Mouse (Mus musculus) embryonic fibroblast, embryonic 13.5 days (primary cell): ENCODE results near the gene Tmem156. TPM values are rescaled to one million over a fixed set of nuclear protein-coding genes. Genes with fewer than 3 reads are reported as not detected.

Source experiments
- H3K27ac ChIP-seq: 2 replicates; pipeline ENCODE4 v1.5.1; 2012; ENCODE audit warnings: low read length, control low read depth, inconsistent platforms; ENCODE audit not compliant: insufficient read depth
- H3K4me1 ChIP-seq: 2 replicates; pipeline ENCODE4 v1.6.1; 2011; ENCODE audit warnings: low read length; ENCODE audit not compliant: control insufficient read depth, insufficient read depth
- H3K4me3 ChIP-seq: 2 replicates; pipeline ENCODE4 v1.5.1; 2011; ENCODE audit warnings: mild to moderate bottlenecking, control low read depth, low read length; ENCODE audit not compliant: insufficient read depth
- CTCF ChIP-seq: IDR thresholded peaks from 2 replicates; pipeline ENCODE4 v1.5.1; 2011; ENCODE audit warnings: mild to moderate bottlenecking, control low read depth, low read length, moderate library complexity, borderline replicate concordance; ENCODE audit not compliant: insufficient read depth
- POLR2A ChIP-seq: IDR thresholded peaks from 2 replicates; pipeline ENCODE4 v1.6.1; 2011; ENCODE audit warnings: low read depth, mild to moderate bottlenecking, control low read depth, low read length, moderate library complexity
- polyA plus RNA-seq: library from polyadenylated mRNA; stranded (reverse); fragments of >200 nt; gene quantifications from 2 replicates; pipeline ENCODE4 v1.2.4, GENCODE M21; 2011; ENCODE audit warnings: low read depth; ENCODE audit not compliant: missing spikeins, insufficient read length

Tmem156 gene
- polyA plus RNA-seq: not detected in 2 replicates

DNA sequence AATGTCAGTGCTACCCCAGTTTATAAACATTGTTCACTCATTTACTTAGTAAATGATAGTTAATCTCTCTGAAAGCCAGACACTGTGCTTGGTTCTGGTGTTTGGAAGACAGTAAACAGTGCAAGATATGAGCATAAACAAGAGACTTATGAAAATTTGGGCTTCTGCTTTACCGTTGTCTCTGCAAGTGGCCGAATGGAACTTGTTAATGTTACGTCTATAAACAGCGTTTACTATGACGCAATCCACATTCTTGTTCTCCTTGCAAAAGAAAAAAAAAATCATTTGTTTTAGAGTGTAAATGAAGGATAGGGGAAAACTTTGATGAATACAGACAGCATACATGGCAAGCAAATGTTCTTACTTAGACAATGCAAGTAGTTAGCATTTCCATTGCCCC lies at the start of gene Tmem156:
TSS of gene Tmem156 (minus strand) at position 212 of the 400 bp plus-strand sequence.
- Histone ChIP-seq H3K4me3 (no peak within 1 kb of the TSS), H3K4me1 (no peaks in the 10 kb centered on the region), H3K27ac (no peak within 1 kb of the TSS)
- no peak for TF ChIP-seq POLR2A

DNA sequence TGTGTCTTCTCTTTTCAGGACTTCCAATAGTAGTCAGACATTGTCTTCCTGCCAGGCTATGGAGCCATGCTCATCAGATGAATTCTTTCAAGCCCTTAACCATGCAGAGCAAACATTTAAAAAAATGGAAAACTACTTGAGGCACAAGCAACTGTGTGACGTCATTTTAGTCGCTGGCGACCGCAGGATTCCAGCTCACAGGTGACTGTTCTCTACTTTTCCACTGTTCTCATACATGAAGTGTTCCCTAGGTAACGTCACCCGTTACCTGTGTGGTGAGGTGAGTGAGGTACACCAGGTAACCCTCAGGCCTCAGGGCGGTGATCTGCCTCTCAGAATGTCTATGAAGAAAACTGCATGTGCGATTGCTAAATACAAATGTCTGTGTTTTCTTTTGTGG lies 49.3 kb upstream of the Tmem156 start:
- no peaks in the 10 kb centered on the region for H3K4me1 ChIP-seq
- no peak overlapping the region for H3K27ac ChIP-seq
- TF ChIP-seq POLR2A (no peak), CTCF (no peak)
- H3K4me3 ChIP-seq: no peak overlapping the region

DNA sequence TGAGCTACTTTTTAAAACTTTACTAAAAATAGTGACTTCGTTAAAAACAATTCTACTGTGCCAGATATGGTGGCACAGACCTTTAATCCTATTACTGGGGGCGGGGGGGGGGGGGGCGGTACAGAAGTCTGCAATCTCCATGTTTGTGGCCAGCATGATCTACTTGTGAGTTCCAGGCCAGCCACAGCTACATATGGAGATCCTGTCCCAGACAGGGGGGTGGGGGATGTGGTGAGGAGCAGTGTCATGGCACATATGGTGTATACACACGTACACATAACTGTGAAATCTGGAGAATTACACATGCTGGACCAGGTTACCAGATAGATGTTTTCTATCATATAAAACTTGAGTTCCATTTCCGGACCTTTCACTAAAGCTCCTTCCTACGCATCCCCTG lies 45.1 kb upstream of the Tmem156 start:
- no peak overlapping the region for H3K4me3 ChIP-seq
- TF ChIP-seq POLR2A (no peak), CTCF (no peak)

DNA sequence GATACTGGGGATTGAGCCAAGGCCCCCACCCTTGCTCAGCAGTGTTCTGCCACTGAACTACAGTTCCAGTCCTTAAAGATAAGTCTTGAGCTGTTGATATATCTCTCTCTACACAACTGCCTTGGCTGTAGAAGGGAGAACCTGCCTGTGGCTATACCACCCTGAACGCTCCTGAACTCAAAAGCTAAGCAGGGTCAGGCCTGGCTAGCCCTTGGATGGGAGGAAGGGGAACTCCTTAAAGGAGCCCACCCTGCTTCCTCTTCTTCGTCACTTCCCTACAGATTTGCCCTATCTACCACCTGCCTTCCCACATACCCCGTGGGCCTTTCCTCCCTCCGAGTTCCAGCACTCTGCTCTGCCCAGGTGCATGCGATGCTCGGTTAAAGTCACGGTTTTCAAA lies 44.2 kb upstream of the Tmem156 start:
- H3K4me3 ChIP-seq: no peak overlapping the region
- no peak for TF ChIP-seq CTCF
- no peak for TF ChIP-seq POLR2A
- no peak overlapping the region for H3K27ac ChIP-seq
- H3K4me1 ChIP-seq: peaks cover 4% of the 10 kb centered on the region; the same call in 1 of the 2 replicates

More for the DNA sequence above, 45.1 kb upstream of the Tmem156 start:
- H3K27ac ChIP-seq: no peak overlapping the region
- H3K4me1 ChIP-seq: no peaks in the 10 kb centered on the region

DNA sequence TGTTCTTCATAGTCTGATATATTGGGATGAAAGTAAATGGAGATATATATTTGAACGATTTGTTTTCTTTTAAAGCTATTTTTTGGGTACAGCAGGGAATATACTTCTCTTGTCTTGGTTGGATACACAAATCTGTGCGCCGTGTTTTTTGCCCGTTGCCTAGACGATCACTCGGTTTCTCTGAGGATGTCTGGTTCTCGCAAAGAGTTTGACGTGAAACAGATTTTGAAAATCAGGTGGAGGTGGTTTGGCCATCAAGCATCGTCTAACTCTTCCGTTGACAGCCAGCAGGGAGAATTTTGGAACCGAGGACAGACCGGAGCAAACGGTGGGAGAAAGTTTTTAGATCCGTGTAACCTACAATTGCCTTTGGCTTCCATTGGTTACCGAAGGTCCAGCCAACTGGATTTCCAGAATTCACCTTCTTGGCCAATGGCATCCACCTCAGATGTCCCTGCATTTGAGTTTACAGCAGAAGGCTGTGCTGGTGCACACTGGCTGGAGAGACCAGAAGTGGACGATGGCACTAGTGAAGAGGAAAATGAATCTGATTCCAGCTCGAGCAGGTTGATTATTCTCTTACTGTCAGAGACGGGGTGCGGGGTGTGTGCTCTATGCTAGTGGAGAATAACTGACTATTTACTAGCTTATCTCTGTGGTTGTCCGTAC lies 39.4 kb upstream of the Tmem156 start:
- peak overlapping the region; percentile 30; the same call in 1 of the 2 replicates for H3K4me3 ChIP-seq
- TF ChIP-seq CTCF: no peak
- TF ChIP-seq POLR2A: no peak
- H3K4me1 ChIP-seq: peaks cover 5% of the 10 kb centered on the region
- no peak overlapping the region for H3K27ac ChIP-seq

DNA sequence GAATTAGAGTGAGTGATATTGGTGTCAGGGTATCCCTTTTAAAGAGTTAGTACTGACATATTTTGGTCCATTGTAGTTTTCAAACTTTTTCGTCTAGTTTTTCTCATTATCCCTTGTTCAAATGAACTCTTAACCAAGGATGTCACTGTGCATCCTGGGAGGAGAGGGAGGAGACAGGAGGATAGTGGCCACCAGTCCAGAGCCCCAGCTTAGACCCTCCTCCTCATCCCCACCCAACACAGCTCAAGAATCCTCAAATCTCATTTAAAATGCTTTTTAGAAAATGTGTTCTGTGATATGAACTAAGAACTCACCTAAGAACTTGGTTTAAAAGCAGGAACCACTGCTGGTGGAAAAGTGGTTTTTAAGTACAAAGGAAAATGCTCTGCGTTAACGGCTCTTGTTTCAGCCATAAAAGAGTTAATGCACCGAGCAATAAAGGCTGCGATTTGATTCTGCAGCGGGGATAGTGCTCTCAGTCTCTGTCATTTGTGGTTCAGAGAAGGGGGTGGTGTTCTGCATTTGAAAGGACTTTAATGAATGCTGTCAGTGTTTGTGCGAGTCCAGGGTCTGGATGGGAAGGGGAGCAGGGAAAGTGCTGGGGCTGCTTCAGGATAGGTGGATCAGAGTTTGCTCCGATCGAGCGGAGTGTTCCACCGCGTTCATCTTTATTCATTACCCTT lies 38.7 kb upstream of the Tmem156 start:
- TF ChIP-seq CTCF: no peak
- no peak for TF ChIP-seq POLR2A
- peak overlapping the region; percentile 40 for H3K4me3 ChIP-seq
- no peak overlapping the region for H3K27ac ChIP-seq
- peaks cover 5% of the 10 kb centered on the region for H3K4me1 ChIP-seq

DNA sequence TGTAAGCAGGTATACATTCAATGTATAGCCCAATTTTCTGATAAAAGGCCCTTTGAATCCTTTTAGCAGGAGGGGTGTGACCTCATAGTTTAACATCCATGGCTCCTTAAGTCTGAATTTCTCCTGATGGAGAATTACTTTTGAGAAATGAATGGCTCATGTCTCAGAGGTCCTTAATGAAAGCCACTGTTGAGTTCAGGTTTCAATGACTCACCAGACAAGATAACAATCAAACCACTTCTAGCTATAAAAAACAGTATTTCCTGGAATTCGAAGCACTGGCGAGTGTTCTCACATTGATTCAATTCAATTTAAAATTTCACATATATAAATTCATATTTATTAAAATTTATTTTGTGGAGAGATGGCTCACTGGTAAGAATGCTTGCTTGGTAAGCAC lies 36.5 kb upstream of the Tmem156 start:
- H3K27ac ChIP-seq: no peak overlapping the region

DNA sequence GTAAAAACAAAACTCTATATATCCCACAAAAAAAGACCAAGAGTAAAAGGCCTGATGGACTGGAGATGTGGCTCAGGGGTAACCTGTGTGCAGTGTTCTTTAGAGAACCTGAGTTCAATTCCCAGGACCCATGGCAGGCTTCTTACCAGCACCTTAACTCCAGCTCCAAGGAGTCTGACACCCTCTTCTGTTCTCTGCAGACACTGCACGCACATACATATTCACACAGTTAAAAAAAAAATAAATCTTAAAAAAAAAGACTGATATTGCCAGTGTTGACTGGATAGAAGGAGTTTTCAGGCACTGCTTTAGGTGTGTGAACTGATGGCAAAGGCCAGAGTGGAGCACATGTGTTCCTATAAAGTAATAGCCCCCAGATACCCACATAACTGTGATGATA lies 34.2 kb upstream of the Tmem156 start:
- Histone ChIP-seq H3K4me3 (no peak overlapping the region), H3K4me1 (peaks cover 2% of the 10 kb centered on the region), H3K27ac (no peak overlapping the region)
- no peak for TF ChIP-seq CTCF
- TF ChIP-seq POLR2A: no peak

More for the DNA sequence above, 36.5 kb upstream of the Tmem156 start:
- H3K4me1 ChIP-seq: peaks cover 5% of the 10 kb centered on the region
- TF ChIP-seq POLR2A (no peak), CTCF (no peak)
- no peak overlapping the region for H3K4me3 ChIP-seq

DNA sequence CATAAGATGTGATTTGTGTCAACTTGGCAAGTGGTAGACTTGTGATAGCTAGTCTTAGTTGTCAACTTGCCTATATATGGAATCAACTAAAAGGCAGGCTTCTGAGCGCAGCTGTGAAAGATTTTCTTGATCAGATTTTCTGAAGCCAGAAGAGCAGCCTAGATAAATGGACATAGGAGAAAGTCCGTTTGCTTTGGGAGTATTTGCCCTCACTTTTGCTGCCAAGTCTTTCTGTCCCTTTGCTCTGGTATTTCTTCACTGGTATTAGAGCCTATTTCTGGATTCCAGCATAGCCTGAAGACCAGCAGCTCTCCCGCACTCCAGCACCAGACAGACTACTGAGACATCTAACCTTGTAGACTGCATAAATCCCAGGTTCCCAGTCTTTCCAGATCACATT lies 30.7 kb upstream of the Tmem156 start:
- peak overlapping the region; percentile 18; the same call in 1 of the 2 replicates for H3K27ac ChIP-seq
- no peak for TF ChIP-seq POLR2A
- no peak for TF ChIP-seq CTCF
- H3K4me1 ChIP-seq: no peaks in the 10 kb centered on the region
- no peak overlapping the region for H3K4me3 ChIP-seq

DNA sequence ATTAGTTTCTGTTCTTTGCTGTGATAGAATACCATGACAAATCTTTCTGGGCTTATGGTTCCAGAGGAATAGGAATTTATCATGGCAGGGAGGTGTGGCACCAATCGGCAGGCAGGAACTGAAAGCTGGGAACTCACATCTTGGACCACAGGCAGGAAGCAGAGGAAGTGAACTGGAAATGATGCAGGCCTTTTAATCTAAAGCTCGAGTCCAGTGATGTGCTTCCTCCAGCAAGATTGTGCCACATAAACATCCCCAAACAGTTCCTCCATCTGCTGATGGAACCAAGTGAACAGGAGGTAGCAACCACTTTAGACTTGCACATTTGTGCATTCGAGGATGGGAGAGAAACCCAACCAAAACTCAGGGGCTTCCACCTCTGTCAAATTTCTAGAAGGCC lies 28.0 kb upstream of the Tmem156 start:
- Histone ChIP-seq H3K4me1 (no peaks in the 10 kb centered on the region), H3K4me3 (no peak overlapping the region), H3K27ac (no peak overlapping the region)
- TF ChIP-seq POLR2A (no peak), CTCF (no peak)
